Mouse (Mus musculus) frontal cortex, postnatal 14 days (tissue): ENCODE measurements around the gene T2.

Source experiments
- DNase-seq, 2 experiments: peaks; one replicate each; pipeline ENCODE4 v3.0.0; 2022; ENCODE audit warnings: low spot score in 2 of 2

The T2 gene

GRCm38 (mm10) chr17:8416865-8417264 lies 61.1 kb downstream of the T2 start:
- DNase-seq: no peak

GRCm38 (mm10) chr17:8420739-8421138 lies 64.9 kb downstream of the T2 start:
- DNase-seq: no peak

GRCm38 (mm10) chr17:8421517-8421916 lies 65.7 kb downstream of the T2 start:
- DNase-seq: no peak

- peak in 1 of 2 experiments; percentile 26 for DNase-seq
These were observed 67.5 kb downstream of the T2 start for GRCm38 (mm10) chr17:8423283-8423682.

- DNase-seq: no peak
These were observed 73.6 kb downstream of the T2 start for GRCm38 (mm10) chr17:8429436-8429835.

GRCm38 (mm10) chr17:8429896-8430295 lies 74.1 kb downstream of the T2 start:
- DNase-seq: no peak

- no peak for DNase-seq
These were observed 76.5 kb downstream of the T2 start for GRCm38 (mm10) chr17:8432179-8432800.

- no peak for DNase-seq
These were observed 77.6 kb downstream of the T2 start for GRCm38 (mm10) chr17:8433121-8433977.

GRCm38 (mm10) chr17:8433978-8434960 lies 78.5 kb downstream of the T2 start, which contains the start of gene T:
TSS of gene T (plus strand) at chr17:8434423.
- no peak for DNase-seq

GRCm38 (mm10) chr17:8436184-8436583 lies 80.4 kb downstream of the T2 start:
- no peak for DNase-seq

GRCm38 (mm10) chr17:8444062-8444461 lies 88.3 kb downstream of the T2 start:
- DNase-seq: no peak

- no peak for DNase-seq
These were observed 91.9 kb downstream of the T2 start for GRCm38 (mm10) chr17:8447676-8448192.

GRCm38 (mm10) chr17:8448324-8448723 lies 92.5 kb downstream of the T2 start:
- no peak for DNase-seq

GRCm38 (mm10) chr17:8455196-8455595 lies 99.4 kb downstream of the T2 start:
- no peak for DNase-seq

GRCm38 (mm10) chr17:8455601-8456000 lies 99.8 kb downstream of the T2 start:
- DNase-seq: no peak

- no peak for DNase-seq
These were observed 101.2 kb downstream of the T2 start for GRCm38 (mm10) chr17:8456856-8457460.

- DNase-seq: peak in 1 of 2 experiments; percentile 44
These were observed 105.8 kb downstream of the T2 start for GRCm38 (mm10) chr17:8461568-8461967.

- DNase-seq: peak in 1 of 2 experiments; percentile 47
These were observed 107.8 kb downstream of the T2 start for GRCm38 (mm10) chr17:8463482-8464128.

- DNase-seq: no peak
These were observed 112.0 kb downstream of the T2 start for GRCm38 (mm10) chr17:8467771-8468170.

GRCm38 (mm10) chr17:8468716-8469344 lies 113.0 kb downstream of the T2 start:
- DNase-seq: peak; percentile 75 to 90
